Mouse (Mus musculus) ovary, postnatal 36 days (tissue): ENCODE results near the gene Slc13a2.

Experiments
- DNase-seq: peaks from one replicate; pipeline ENCODE4 v3.0.0; 2022; ENCODE audit warnings: low spot score, mixed read lengths

Gene Slc13a2

DNA sequence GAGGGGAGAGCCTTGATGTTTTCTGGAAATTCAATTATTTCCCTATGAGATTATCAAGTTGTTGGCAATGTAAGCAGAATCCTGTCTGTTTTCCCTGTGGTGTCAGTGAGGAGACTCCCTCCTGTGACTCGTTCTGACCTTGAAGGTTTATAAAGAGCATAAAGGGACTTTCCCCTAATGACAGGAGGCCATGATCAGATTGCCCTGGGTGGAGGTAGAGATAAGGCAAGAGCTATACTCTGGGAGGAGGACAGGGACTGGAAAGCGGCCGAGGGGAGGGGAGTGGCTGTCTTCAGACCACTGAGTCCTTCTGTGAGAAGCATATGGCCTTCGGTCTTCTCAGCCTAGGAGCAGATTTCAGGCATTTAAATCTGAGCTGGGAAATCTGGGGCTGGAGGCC lies 12.0 kb upstream of the Slc13a2 start:
- DNase-seq: no peak

- DNase-seq: no peak
Measured at GRCm38 (mm10) chr11:78431176-78431575, 9.2 kb upstream of the Slc13a2 start.

GRCm38 (mm10) chr11:78430195-78430878 lies 8.3 kb upstream of the Slc13a2 start:
- no peak for DNase-seq

GRCm38 (mm10) chr11:78428309-78428708 lies 6.3 kb upstream of the Slc13a2 start:
- DNase-seq: no peak

- no peak for DNase-seq
Measured at GRCm38 (mm10) chr11:78427655-78428054, 5.6 kb upstream of the Slc13a2 start.

GRCm38 (mm10) chr11:78425572-78425971 lies 3.6 kb upstream of the Slc13a2 start:
- DNase-seq: no peak

DNA sequence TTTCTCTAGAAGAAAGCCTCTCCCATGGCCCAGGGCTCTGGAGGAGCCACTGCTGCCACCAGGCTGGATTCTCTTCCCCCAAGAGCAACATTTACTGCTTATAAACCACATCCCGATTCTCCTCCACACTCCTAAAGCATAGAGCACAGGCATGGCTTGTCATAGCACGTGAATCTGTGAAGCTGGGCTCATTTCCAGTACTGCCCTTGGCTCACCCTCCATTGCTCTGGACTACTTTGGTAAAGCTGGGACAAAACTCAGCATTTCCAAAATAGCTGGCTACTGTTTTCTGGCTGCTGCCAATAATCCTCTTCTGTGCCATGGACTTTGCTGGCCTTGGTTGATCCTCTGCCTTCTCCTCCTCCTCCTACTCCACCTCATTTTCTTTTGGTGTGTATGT lies 2.3 kb upstream of the Slc13a2 start:
- no peak for DNase-seq

- DNase-seq: no peak
Measured at GRCm38 (mm10) chr11:78421201-78422009, 612 bp downstream of the Slc13a2 start.

DNA sequence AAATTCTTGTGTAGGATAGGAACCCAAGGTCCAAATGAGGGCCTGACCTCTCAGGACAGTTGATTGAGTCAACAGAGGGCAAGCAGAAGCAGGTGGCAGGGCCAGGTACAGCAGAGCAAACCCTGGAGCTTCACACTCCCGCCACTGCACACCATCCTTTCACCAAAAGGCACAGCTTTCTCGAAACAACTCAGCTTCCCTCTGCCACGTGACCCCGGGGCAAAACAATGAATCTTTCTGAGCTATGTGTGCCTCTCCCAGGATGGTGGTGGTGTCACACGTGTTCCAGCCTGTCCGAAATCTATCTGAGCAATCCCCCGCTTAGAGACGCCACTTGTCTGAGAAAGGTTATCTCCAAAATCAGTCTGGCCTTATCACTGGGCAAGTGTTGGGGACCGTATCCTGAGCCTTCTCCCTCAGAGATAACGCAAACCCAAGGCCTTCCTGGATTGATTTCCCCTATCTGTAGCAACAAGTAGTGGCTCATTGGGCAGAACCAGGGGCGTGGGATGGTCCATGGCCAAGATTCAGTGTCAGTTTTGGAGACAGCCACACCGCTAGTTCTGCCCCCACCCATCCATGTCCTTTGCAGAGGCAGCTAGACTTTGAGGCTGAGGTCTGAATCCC lies 1.6 kb downstream of the Slc13a2 start:
- no peak for DNase-seq

GRCm38 (mm10) chr11:78416854-78417253 lies 5.2 kb downstream of the Slc13a2 start:
- DNase-seq: no peak

- DNase-seq: no peak
Measured at GRCm38 (mm10) chr11:78412861-78413260, 9.2 kb downstream of the Slc13a2 start.

DNA sequence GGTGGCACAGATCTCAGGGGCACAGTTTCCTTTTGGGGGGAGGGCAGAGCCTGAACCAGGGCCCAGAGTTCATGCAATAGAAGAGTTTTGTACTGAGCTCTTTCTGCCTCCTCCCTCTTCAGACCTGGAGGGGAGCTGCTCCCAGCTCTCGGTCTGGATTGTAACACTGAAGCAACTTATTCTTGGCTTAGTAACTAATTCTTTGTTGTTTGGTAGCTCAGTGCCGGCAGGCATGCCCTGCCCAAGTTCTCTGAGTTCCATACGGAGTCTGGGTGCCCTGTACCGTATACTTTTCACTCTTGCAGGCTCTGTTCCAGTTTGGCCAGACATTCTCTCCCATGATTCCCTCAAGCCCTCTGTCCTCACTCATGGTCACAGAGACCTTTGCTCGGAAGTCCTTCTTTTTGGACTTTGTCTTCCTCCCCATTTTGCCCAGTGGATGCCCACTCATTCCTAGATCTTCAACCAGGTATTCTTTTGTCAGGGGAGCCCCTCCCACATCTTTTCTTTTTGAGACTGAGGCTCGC lies 9.6 kb downstream of the Slc13a2 start:
- DNase-seq: no peak

- peak; percentile 40 for DNase-seq
Measured at GRCm38 (mm10) chr11:78411606-78412323, 10.3 kb downstream of the Slc13a2 start.

DNA sequence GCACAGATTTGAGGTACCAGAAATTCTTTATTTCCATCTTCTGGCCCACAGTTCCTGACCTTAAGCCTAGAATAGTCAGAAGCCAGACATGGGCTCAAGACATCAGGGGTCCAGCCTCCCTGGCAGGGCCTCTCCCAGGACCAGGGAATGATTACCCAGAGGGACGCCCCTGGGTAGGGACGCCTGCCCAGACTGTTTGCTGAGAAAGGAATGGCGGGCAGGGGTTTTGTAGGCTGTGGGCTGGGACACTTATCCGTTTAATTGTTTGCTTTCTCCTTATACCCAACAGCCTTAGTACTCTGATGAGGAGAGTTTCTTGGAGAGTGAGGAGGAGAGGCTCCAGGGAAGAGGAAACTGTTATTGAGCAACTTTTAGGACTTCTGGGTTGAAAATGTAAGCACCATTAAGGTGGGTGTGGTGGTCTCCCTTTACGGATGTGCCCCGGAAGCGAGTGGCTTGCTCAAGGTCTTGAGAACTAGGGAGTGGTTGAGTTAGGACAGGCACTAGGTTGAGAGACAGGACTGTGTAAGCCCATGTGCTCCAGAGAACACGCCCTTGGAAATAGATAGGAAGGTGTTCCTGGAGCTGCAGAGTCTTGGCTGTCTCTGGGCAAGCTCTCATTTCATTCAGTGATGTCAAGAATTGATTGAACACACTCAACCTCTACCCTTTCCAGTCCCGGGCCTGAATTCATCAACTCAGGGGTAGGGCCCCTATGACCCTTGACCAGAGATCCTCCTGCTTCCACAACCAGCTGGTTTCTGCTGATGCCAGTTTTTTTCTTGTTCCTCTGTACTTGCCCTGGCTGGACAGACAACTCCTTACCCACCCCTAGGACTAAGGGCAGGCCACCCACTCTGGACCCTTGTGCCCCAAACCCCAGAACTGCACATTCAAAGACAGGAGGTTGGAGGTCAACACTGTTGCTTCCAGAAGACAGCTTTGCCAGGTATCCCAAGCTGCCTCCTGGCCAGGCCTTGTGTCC lies 13.5 kb downstream of the Slc13a2 start:
- no peak for DNase-seq

DNA sequence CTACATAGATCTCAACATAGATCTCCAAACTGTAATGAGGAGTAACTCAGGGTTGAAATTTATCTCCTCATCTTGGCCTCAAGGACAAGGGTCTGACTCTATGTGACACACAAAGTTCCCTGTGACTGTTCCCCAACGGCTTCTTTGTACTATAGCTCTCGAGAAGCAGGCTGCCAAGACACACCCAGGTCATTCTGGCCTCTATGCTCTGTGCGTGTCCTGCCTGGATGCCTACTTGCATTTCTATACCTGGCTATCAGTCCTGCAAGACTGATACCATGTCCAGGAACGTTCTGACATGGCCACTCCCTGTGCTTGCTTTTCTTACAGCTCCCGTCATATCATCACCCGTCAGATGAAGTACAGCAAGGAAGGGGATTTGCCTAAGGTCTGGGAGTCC lies 20.0 kb downstream of the Slc13a2 start:
- no peak for DNase-seq

GRCm38 (mm10) chr11:78401469-78401868 lies 20.5 kb downstream of the Slc13a2 start:
- DNase-seq: no peak

DNA sequence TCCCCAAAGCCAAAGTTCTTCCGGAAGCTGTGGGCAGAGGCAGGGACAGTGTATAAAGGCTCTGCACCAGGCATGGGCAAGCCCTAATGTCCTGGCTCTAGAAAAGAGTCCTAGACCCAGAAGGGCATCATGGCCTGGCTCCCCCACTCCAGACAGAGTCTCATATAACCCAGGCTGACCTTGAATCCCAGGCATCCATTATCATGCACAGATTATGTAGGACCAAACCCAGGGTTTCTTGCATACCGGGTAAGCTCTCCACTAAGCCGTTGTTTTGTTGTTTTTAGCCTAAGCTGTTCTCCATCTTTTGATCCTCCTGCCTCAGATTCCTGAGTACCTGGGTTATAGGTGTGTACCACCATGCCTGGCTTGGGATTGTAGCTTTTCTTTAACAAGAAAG lies 21.1 kb downstream of the Slc13a2 start:
- DNase-seq: no peak

GRCm38 (mm10) chr11:78399680-78400079 lies 22.3 kb downstream of the Slc13a2 start:
- peak; percentile 72 for DNase-seq

DNA sequence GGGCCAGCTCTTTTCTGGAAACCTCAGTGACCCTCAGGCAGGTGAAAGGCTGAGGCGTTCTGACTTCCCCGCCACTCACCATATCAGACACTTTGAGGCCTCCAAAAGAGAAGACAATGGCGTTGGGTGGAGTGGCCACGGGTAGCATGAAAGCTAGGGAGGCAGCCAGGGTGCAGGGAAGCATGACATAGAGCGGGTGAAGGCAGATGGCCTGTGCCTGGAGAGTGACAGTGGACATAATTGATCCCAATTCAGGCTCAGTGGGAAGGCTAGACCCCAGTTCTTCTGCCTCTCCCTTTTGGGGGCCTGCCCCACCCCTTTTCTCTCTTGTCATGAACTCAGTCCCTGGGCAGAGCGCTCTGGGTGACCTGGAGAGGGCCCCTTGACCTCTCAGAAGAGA lies 23.8 kb downstream of the Slc13a2 start:
- DNase-seq: no peak

DNA sequence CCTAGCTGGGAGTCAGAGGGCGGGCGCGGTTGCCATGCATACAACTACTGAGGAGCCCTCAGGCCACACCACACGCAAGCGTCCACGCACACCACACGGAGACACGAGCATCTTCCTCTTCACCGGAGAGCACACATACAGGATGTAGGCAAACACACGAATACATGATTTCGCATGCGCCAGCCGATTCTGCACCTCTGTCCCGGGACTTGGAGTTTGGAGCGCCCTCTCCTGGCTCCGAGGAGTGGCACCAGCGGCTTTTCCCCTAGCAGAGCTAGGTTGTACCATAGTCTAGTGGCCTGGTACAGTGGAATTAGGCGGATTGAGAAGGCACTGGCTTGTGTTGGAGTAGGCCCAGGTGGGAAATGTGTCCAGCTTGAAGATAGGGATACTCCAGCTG lies 24.6 kb downstream of the Slc13a2 start:
- peak; percentile 72 for DNase-seq

DNA sequence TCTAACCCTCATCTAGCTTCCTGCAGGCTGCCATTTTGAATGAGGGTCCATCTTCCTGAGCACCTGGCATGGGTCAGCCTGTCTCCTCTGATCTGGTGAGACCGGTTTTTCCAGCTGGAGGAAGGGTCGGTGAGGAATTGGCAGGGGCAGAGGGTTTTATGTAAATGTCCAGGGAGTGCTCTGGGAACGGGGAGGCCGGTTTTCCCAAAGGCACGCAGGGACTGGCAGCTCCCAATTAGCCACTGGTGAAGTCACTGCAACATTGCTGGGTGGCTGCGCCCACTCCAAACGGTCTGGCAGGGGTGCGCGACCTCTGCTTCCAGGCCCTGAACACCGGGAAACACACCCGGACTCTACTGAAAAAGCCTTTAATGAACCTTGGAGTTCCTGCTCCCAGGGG lies 25.1 kb downstream of the Slc13a2 start:
- DNase-seq: no peak
